Mouse (Mus musculus) testis, postnatal 14 days (tissue): ENCODE measurements around the gene Ntan1.
"Not testable (repeated sequence)": the region's sequence is repeated elsewhere in the genome, so short reads cannot be mapped to it uniquely, and the experiment has no call there.

Experiments used
- DNase-seq: peaks from one replicate; pipeline ENCODE4 v3.0.0; 2021; ENCODE audit warnings: low spot score

The Ntan1 gene

GRCm38 (mm10) chr16:13818560-13819393 is at the start of gene Ntan1:
Gene Ntan1, plus strand, starts transcription at chr16:13818845.
- DNase-seq, result peak; percentile 95

- not testable (repeated sequence) for DNase-seq
Observed at GRCm38 (mm10) chr16:13771603-13772002, 47.0 kb upstream of the Ntan1 start.

GRCm38 (mm10) chr16:13772051-13772450 is 46.6 kb upstream of the Ntan1 start:
- not testable (repeated sequence) for DNase-seq

GRCm38 (mm10) chr16:13774011-13774410 is 44.6 kb upstream of the Ntan1 start:
- DNase-seq, result not testable (repeated sequence)

- not testable (repeated sequence) for DNase-seq
Observed at GRCm38 (mm10) chr16:13774651-13775050, 44.0 kb upstream of the Ntan1 start.

- peak; percentile 89 for DNase-seq
Observed at GRCm38 (mm10) chr16:13780353-13781036, 38.1 kb upstream of the Ntan1 start, which contains the start of gene Rrn3. Gene Rrn3, plus strand, starts transcription at chr16:13780708.

- no peak for DNase-seq
Observed at GRCm38 (mm10) chr16:13781216-13781615, 37.4 kb upstream of the Ntan1 start.

- no peak for DNase-seq
Observed at GRCm38 (mm10) chr16:13785932-13786331, 32.7 kb upstream of the Ntan1 start.

- DNase-seq, result not testable (repeated sequence)
Observed at GRCm38 (mm10) chr16:13793441-13793840, 25.2 kb upstream of the Ntan1 start.

- no peak for DNase-seq
Observed at GRCm38 (mm10) chr16:13796746-13797175, 21.9 kb upstream of the Ntan1 start.

- DNase-seq, result no peak
Observed at GRCm38 (mm10) chr16:13801231-13801630, 17.4 kb upstream of the Ntan1 start.

- no peak for DNase-seq
Observed at GRCm38 (mm10) chr16:13804666-13805065, 14.0 kb upstream of the Ntan1 start.

- no peak for DNase-seq
Observed at GRCm38 (mm10) chr16:13807616-13808015, 11.0 kb upstream of the Ntan1 start.

GRCm38 (mm10) chr16:13808410-13808809 is 10.2 kb upstream of the Ntan1 start:
- no peak for DNase-seq

- no peak for DNase-seq
Observed at GRCm38 (mm10) chr16:13812152-13812551, 6.5 kb upstream of the Ntan1 start.

GRCm38 (mm10) chr16:13813200-13813599 is 5.4 kb upstream of the Ntan1 start:
- DNase-seq, result no peak

GRCm38 (mm10) chr16:13819394-13819743 is 724 bp downstream of the Ntan1 start:
- no peak for DNase-seq

- DNase-seq, result no peak
Observed at GRCm38 (mm10) chr16:13819806-13820500, 1.3 kb downstream of the Ntan1 start.

- DNase-seq, result no peak
Observed at GRCm38 (mm10) chr16:13820771-13821170, 2.1 kb downstream of the Ntan1 start.

- no peak for DNase-seq
Observed at GRCm38 (mm10) chr16:13825781-13826490, 7.3 kb downstream of the Ntan1 start.

- no peak for DNase-seq
Observed at GRCm38 (mm10) chr16:13826511-13826910, 7.9 kb downstream of the Ntan1 start.

- DNase-seq, result no peak
Observed at GRCm38 (mm10) chr16:13830444-13830843, 11.8 kb downstream of the Ntan1 start.
